Mouse (Mus musculus) G1E (cell line): Measurements from ENCODE around the gene Taf4.

Experiments
- CTCF ChIP-seq: IDR thresholded peaks from 2 replicates; pipeline ENCODE4 v1.5.1; 2012; ENCODE audit warnings: low read depth, low read length, inconsistent platforms, mixed read lengths
- GATA1 ChIP-seq: IDR thresholded peaks from 2 replicates; pipeline ENCODE4 v1.6.1; 2012; ENCODE audit warnings: borderline replicate concordance, low read length, inconsistent platforms, mixed read lengths
- TAL1 ChIP-seq: conservative IDR thresholded peaks from 2 replicates; pipeline ENCODE4 v1.6.1; 2012; ENCODE audit warnings: low read depth, low read length, inconsistent platforms, mixed read lengths

DNA sequence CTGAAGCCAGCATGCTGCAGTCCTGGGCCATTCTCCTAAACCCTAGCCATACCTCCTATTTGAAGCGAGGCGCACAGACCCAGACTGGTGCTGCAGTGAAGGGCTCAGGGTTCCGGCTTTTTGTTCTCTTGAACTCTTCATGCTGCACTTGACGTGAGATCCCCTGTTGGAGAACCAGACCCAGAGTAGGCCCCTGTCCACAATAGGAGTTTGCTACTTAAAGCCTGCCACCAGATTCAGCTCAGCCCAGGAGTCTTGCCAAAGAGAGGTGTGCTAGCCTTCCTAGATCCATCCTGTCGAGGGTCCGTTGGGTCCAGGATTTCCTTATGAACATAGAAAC is 49.4 kb upstream of the Taf4 start:
- TF ChIP-seq TAL1 (no peak), GATA1 (no peak), CTCF (no peak)
